Mouse (Mus musculus) heart, postnatal 25 days (tissue): ENCODE measurements around the gene Gm7145. TPM values are rescaled to one million over a fixed set of nuclear protein-coding genes. Genes with fewer than 3 reads are reported as not detected.
"Not testable (repeated sequence)": the region's sequence is repeated elsewhere in the genome, so short reads cannot be mapped to it uniquely, and the experiment has no call there.

ENCODE experiments used
- DNase-seq: peaks from one replicate; pipeline ENCODE4 v3.0.0; 2022; ENCODE audit warnings: low spot score
- intact Hi-C: fragments of 180-260 bp; cut with DNase I; formaldehyde crosslinking; loops from one replicate; pipeline ENCODE4 v1.15.1; 2025
- total RNA-seq, 2 experiments: library from RNA; stranded (reverse); gene quantifications; 2 replicates each; pipeline ENCODE4 v1.2.3; 2021

Gm7145 gene
- total RNA-seq, result not detected

DNA sequence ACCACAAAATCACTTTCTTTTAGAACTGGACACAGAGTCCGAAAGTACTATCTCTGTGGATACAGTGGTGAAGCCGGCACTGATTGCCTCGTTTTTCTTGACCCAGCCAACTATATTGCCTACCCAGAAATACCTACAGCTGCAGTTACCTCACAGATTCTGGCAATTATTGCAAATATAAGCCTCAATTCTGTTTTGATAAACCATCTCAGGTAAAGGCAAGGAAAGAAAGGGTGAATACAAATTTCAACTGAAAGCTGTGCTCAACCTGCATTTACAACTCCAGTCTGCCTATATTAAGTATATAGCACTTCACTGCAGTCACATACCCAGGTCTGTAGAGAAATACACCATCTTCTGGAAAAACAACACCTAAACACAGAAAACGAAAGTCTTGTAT, at the start of gene Gm7145:
Gm7145 (plus strand) TSS at position 301 of the 400 bp plus-strand sequence.
- no peak for DNase-seq
- intact Hi-C loops, result no loop called here

DNA sequence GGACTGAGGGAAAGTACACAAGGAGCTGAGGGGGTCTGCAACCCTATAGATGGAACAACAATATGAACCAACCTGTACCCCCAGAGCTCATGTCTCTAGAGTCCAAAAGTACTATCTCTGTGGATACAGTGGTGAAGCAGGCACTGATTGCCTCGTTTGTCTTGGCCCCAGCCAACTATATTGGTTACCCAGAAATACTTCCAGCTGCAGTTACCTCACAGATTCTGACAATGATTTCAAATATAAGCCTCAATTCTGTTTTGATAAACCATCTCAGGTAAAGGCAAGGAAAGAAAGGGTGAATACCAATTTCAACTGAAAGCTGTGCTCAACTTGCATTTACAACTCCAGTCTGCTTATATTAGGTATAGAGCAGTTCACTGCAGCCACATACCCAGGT, 38.0 kb upstream of the Gm7145 start, which contains the start of gene Gm28168:
Gm28168 (plus strand) TSS at position 301 of the 400 bp plus-strand sequence.
- DNase-seq, intact Hi-C loops: not testable (repeated sequence)

DNA sequence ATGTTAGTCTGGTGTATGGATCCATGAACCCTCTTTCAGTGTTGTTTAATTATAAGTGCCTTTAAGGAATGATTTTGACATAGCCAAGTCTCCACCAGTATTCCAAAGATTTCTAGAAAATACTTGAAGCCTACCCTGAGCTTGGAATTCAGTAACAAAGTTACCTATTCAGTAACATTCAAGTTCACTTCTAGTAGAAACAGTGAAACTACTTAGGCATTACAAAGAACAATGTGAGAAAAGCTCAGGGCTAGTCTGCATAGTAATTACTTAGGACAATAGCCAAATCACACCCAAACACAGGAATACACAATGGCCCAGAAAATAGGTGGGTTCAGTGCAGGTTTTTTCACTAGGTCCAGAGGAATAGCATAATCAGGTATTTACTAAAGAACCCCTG, 38.1 kb downstream of the Gm7145 start:
- DNase-seq, intact Hi-C loops: not testable (repeated sequence)

DNA sequence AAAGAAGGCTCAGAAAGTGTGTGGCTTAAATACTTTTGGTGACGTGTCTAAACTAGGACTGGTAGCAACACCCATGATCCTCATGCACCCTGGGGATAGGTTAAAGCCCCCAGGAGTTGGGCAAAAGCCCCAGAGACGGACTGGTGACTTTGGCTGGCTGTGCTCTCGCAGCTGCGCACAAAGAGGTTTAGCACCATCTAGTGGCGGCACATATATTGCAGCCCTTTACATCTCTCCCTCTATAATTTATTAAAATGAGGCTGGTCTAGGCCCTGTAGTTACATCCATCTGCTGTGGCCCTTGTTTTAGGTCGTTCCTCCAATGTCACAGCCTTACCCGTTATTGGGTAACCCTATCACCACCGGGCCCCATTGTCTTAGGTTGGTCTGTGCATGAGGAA, 47.0 kb downstream of the Gm7145 start:
- DNase-seq, intact Hi-C loops: not testable (repeated sequence)

Other genes with a start within 250 kb of the Gm7145 start
- not detected for gene B020011L13Rik, start 184.8 kb upstream of the Gm7145 start, total RNA-seq
- gene Gm28360, start 135.9 kb upstream of the Gm7145 start, total RNA-seq, result not detected
- gene Gm28168, start 37.9 kb upstream of the Gm7145 start, total RNA-seq, result not detected
- gene Gm29106, start 210.6 kb downstream of the Gm7145 start, total RNA-seq, result not detected